Mouse (Mus musculus) limb, embryonic 14.5 days (tissue): ENCODE measurements at regions not wholly inside any gene's neighbourhood (a gene's known extent, or its start where the extent isn't known, plus 50 kb on each side); places are given as distances from the start of the nearest gene placed in this dataset.

Experiments
- ATAC-seq: fragments of 200-750 bp; cut with Nextera tagmentation; 2 replicates; pipeline ENCODE4 v1.8.0; 2017; ENCODE audit warnings: low read depth, moderate number of reproducible peaks, moderate TSS enrichment; ENCODE audit not compliant: low FRiP score
- DNase-seq: peaks from one replicate; pipeline ENCODE4 v3.0.0-alpha.2; 2015; ENCODE audit warnings: low spot score
- H3K27ac ChIP-seq: fragments of 300-500 bp; sonication (generic); replicated peaks from 2 replicates; pipeline ENCODE4 v1.5.1; 2014; ENCODE audit warnings: low read depth, mild to moderate bottlenecking, low read length, moderate library complexity, mixed read lengths
- H3K27me3 ChIP-seq: fragments of 300-500 bp; sonication (generic); 2 replicates; pipeline ENCODE4 v1.6.1; 2014; ENCODE audit warnings: low read length, mixed read lengths; ENCODE audit not compliant: control insufficient read depth, insufficient read depth
- H3K36me3 ChIP-seq: fragments of 300-500 bp; sonication (generic); 2 replicates; pipeline ENCODE4 v1.6.1; 2014; ENCODE audit warnings: mild to moderate bottlenecking, low read length, moderate library complexity, mixed read lengths; ENCODE audit not compliant: control insufficient read depth, insufficient read depth
- H3K4me1 ChIP-seq: fragments of 300-500 bp; sonication (generic); 2 replicates; pipeline ENCODE4 v1.6.1; 2014; ENCODE audit warnings: antibody characterized with exemption, low read length, mixed read lengths; ENCODE audit not compliant: control insufficient read depth, insufficient read depth
- H3K4me2 ChIP-seq: fragments of 300-500 bp; sonication (generic); replicated peaks from 2 replicates; pipeline ENCODE4 v1.6.1; 2014; ENCODE audit warnings: low read depth, mild to moderate bottlenecking, low read length, moderate library complexity; ENCODE audit not compliant: severe bottlenecking
- H3K4me3 ChIP-seq: fragments of 300-500 bp; sonication (generic); replicated peaks from 2 replicates; pipeline ENCODE4 v1.5.1; 2014; ENCODE audit warnings: low read length
- H3K9ac ChIP-seq: fragments of 300-500 bp; sonication (generic); 2 replicates; pipeline ENCODE4 v1.6.1; 2014; ENCODE audit warnings: mild to moderate bottlenecking, low read depth, low read length, moderate library complexity; ENCODE audit not compliant: severe bottlenecking
- H3K9me3 ChIP-seq: fragments of 300-500 bp; sonication (generic); 2 replicates; pipeline ENCODE4 v1.6.1; 2016; ENCODE audit warnings: low read length; ENCODE audit not compliant: control insufficient read depth
- POLR2A ChIP-seq: fragments of 200-500 bp; IDR thresholded peaks from 2 replicates; pipeline ENCODE4 v1.8.0; 2012; ENCODE audit warnings: inconsistent platforms, mild to moderate bottlenecking, moderate library complexity, borderline replicate concordance; ENCODE audit not compliant: insufficient read depth, insufficient read length; ENCODE audit errors: extremely low read depth
- WGBS: fragments of 180-500 bp; shearing (Covaris S2); extraction: QIAGEN DNeasy Blood & Tissue Kit; methylation state at CpG from one replicate; pipeline ENCODE4 v1.1.7; 2014; 5-methylcytosine and 5-hydroxymethylcytosine counted together

DNA sequence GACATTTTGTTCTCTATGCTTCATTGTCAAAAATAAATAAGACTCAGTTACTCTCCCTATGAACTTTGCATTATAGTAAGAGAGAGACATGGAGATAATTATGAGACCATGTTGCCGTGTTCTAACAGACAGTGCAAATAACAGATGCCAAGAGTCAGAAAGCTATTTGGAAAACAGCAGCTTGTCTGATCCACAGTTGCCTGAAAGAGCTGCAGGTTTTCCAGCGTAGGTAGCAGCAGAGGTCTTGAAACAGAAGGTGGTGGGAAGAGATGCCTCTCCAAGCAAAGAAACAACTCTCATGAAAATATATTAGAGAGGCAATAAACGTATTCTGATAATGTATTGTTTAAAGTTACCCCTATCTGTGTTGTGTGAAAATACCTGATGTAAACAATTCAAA is 793.5 kb downstream of the Kcna4 start:
- no peak overlapping the region for H3K4me2 ChIP-seq
- H3K27me3 ChIP-seq, result no peaks in the 10 kb centered on the region
- 68% methylated on average over 3 of the region's 3 CpGs for WGBS
- TF ChIP-seq POLR2A, result no peak
- DNase-seq (no peak), ATAC-seq (no peak)
- H3K4me3 ChIP-seq, result no peak overlapping the region
- H3K9me3 ChIP-seq, result no peaks in the 10 kb centered on the region
- no peaks in the 10 kb centered on the region for H3K36me3 ChIP-seq
- H3K27ac ChIP-seq, result no peak overlapping the region
- no peak overlapping the region for H3K9ac ChIP-seq
- H3K4me1 ChIP-seq, result no peaks in the 10 kb centered on the region

GRCm38 (mm10) chr2:108090266-108090665 is 799.8 kb downstream of the Kcna4 start:
- Histone ChIP-seq H3K9me3 (no peaks in the 10 kb centered on the region), H3K27ac (no peak overlapping the region), H3K4me3 (no peak overlapping the region), H3K27me3 (no peaks in the 10 kb centered on the region), H3K4me1 (no peaks in the 10 kb centered on the region), H3K9ac (no peak overlapping the region), H3K36me3 (no peaks in the 10 kb centered on the region), H3K4me2 (no peak overlapping the region)
- DNase-seq (no peak), ATAC-seq (no peak)
- no peak for TF ChIP-seq POLR2A
- 33% methylated on average over 4 of the region's 4 CpGs for WGBS

DNA sequence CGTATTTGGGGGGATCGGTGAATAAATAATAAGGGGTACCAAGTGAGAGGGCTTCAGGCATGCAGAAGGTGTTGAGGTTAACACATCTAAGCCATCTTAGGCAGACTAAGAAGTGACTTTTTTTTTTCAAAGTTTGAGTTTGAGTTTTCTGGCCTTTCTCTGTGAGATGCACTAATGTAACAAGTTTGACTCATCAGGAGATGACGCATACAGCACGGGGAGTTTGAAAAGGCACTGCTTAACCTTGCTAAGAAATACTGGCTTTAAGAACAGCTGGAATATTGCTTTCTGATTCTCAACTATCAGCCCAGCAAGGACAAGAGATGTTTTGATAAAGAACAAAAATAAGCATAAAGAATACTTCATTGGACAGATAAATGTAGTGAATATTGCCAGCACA is 806.6 kb downstream of the Kcna4 start:
- no peaks in the 10 kb centered on the region for H3K9me3 ChIP-seq
- TF ChIP-seq POLR2A, result no peak
- no peaks in the 10 kb centered on the region for H3K27me3 ChIP-seq
- H3K4me3 ChIP-seq, result no peak overlapping the region
- H3K36me3 ChIP-seq, result no peaks in the 10 kb centered on the region
- 88% methylated on average over 4 of the region's 4 CpGs for WGBS
- H3K4me2 ChIP-seq, result no peak overlapping the region
- DNase-seq (no peak), ATAC-seq (no peak)
- no peak overlapping the region for H3K9ac ChIP-seq
- H3K4me1 ChIP-seq, result no peaks in the 10 kb centered on the region
- no peak overlapping the region for H3K27ac ChIP-seq

DNA sequence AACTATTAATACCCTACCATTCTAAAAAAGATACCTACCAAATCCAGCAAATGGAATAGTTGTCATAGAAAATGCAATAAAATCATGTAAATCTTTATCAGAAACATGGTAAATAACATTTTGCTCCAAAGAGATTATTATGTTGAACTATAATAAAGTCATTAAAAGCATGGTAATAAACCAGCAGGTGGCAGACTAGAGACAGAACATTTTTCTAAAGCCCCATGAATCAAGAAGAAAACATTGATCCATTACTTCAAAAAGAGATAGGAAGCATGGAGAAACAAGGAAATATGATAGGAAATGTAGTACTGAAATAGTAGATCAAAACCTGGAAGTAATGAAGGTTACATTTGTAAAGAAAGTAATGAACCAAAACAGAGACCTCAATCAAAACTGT is 819.7 kb downstream of the Kcna4 start:
- H3K27me3 ChIP-seq, result no peaks in the 10 kb centered on the region
- H3K9me3 ChIP-seq, result no peaks in the 10 kb centered on the region
- no peak overlapping the region for H3K9ac ChIP-seq
- ATAC-seq (no peak), DNase-seq (peak; percentile 17)
- no peak for TF ChIP-seq POLR2A
- H3K4me3 ChIP-seq, result no peak overlapping the region
- H3K4me2 ChIP-seq, result no peak overlapping the region
- H3K36me3 ChIP-seq, result no peaks in the 10 kb centered on the region
- H3K27ac ChIP-seq, result no peak overlapping the region
- H3K4me1 ChIP-seq, result no peaks in the 10 kb centered on the region

DNA sequence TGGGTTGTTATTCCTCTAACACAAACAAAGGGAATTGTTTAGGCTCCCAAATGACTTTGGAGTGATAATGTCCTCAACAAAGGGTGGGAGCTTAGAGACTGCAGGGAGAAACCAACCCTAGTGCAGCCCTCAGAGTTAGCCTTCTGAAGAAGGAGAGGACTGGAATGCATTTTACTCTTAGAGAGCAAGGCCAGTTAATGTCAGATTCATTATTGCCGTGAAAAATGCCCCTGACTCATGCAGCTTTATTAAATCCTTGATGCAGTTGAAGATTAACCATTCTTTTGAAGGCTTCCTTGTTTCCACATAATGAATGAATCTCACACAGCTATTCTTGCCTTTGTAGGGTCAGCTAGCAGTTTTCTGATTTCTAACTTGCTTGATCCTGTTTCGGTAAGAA is 855.3 kb downstream of the Kcna4 start:
- TF ChIP-seq POLR2A, result no peak
- no peaks in the 10 kb centered on the region for H3K4me1 ChIP-seq
- no peak overlapping the region for H3K9ac ChIP-seq
- H3K36me3 ChIP-seq, result no peaks in the 10 kb centered on the region
- no peak overlapping the region for H3K27ac ChIP-seq
- no peak overlapping the region for H3K4me2 ChIP-seq
- DNase-seq, result no peak
- ATAC-seq, result no peak
- no peaks in the 10 kb centered on the region for H3K27me3 ChIP-seq
- H3K9me3 ChIP-seq, result no peaks in the 10 kb centered on the region
- no peak overlapping the region for H3K4me3 ChIP-seq
- WGBS, result 67% methylated on average over 2 of the region's 2 CpGs

GRCm38 (mm10) chr2:108148221-108148620 is 857.8 kb downstream of the Kcna4 start:
- TF ChIP-seq POLR2A, result no peak
- Histone ChIP-seq H3K4me3 (no peak overlapping the region), H3K9ac (no peak overlapping the region), H3K9me3 (no peaks in the 10 kb centered on the region), H3K27me3 (no peaks in the 10 kb centered on the region), H3K4me2 (no peak overlapping the region), H3K36me3 (no peaks in the 10 kb centered on the region), H3K4me1 (no peaks in the 10 kb centered on the region), H3K27ac (0 out of 2 replicates have a peak overlapping the region, but pooled peaks have one; percentile 1)
- ATAC-seq, result no peak
- DNase-seq, result peak; percentile 47
- WGBS, result 22% methylated on average over 4 of the region's 4 CpGs
